Mouse (Mus musculus) embryo, embryonic 10 days (tissue): ENCODE results near the gene Exosc10.

Experiments
- DNase-seq: peaks from one replicate; pipeline ENCODE4 v3.0.0-alpha.2; 2015; ENCODE audit warnings: low spot score

Exosc10 gene

DNA sequence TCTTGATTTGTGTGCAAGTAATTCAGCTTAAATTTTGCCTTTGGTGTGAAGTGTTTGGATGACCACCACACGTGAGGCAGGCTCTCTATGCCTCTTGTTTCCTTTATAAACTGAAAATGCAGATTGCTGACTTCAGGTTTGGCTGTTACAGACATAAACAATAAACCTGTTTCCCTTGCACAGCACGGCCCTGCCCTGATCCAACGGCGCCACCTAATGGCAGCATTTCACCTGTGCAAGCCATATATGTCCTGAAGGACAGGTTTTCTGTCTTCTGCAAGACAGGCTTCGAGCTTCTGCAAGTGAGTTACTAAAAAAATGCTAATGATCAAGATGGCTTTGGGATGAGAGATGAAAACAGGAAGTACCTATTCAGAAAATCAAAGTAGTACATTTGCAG lies 49.5 kb downstream of the Exosc10 start:
- peak; percentile 85 for DNase-seq

DNA sequence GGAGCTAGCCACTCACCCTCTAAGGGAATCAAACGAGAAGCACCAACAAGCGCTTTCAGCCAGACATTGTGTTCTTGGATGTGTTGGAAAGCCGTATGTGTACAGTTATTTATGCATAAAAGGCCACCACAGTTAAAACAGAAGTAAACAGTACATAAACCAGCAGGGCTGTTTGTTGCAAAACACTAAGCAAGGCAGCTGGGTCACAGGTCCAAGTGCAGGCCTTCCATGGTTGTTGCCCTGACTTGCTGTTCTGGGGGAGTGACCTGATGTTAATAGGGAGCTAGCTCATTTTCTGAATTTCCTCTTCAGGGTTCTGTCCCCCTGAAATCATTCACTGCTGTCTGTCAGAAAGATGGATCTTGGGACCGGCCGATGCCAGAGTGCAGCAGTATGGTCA lies 51.6 kb downstream of the Exosc10 start:
- no peak for DNase-seq

DNA sequence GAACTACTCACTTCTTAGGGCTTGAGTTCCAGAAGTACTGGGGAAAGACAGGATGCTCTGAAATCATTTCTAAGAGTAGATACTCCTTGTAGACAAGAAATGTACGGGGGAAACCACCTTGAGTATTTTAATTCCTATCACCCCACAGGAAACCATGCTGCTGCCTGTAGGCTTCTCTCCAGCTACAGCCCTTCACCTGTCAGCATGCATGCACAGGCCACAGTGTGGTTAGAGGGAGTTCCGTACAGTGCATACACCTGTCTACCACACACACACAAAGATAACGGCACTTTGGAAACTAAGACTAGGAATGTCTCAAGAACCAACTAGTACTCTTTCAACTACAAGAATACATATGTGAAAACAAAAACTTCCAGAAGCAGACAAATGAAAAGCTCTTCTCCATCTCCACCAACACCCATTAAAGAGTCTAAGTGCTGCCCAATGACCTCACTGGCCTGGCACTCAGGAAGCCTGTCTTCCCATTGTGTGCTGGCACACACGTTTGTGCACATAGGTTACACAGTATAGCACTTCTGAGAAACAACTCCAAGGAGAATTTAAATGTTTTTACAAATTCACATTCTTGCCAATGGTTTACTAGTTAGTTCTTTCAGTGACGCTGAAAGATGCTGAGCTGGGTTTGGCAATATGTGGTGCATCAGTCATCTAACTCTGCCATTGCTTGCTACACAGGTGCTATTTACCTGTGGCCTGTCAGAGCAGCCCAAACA lies 52.6 kb downstream of the Exosc10 start:
- no peak for DNase-seq

DNA sequence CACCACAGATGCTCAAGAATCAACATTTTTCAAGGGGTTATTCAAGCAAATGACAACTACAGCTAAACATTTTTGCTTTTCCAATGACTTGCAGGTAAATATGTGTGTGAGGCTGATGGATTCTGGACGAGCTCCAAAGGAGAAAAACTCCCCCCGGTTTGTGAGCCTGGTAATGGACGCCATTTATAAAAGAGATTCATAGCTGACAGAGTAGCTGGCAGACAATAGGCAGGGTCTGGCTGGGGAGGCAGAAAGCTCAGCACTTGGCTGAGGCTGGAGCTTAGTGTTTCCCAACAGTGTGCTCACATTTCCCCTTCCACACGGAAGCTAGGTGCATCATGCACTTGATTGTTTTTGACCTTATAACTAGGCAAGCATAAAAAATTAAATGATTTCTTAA lies 54.3 kb downstream of the Exosc10 start:
- peak; percentile 3 for DNase-seq

DNA sequence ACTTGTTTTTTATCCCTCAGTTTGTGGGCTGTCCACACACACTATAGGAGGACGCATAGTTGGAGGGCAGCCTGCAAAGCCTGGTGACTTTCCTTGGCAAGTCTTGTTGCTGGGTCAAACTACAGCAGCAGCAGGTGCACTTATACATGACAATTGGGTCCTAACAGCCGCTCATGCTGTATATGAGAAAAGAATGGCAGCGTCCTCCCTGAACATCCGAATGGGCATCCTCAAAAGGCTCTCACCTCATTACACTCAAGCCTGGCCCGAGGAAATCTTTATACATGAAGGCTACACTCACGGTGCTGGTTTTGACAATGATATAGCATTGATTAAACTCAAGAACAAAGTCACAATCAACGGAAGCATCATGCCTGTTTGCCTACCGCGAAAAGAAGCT lies 55.5 kb downstream of the Exosc10 start:
- DNase-seq: no peak

DNA sequence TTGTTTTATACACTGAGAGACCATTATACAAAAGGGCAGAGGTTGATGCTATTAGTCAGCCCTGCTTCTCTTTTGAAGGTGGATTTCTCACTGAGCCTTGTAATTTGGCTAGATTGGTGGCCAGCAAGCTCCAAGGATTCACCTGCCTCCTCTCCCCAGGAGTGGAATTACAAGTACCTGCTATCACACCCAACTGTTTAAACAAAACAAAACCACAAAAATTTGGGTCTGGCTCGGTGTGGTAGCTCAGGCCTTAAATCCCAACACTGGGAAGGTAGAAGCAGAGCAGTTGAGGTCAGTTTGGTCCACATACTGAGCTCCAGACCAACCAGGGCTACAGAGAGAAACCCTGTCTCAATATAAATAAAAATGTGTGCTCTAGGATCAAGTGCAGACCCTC lies 61.6 kb downstream of the Exosc10 start:
- no peak for DNase-seq

- DNase-seq: no peak
These were observed 62.5 kb downstream of the Exosc10 start for GRCm38 (mm10) chr4:148620718-148621117.

- DNase-seq: no peak
These were observed 64.3 kb downstream of the Exosc10 start for GRCm38 (mm10) chr4:148622485-148622884.

DNA sequence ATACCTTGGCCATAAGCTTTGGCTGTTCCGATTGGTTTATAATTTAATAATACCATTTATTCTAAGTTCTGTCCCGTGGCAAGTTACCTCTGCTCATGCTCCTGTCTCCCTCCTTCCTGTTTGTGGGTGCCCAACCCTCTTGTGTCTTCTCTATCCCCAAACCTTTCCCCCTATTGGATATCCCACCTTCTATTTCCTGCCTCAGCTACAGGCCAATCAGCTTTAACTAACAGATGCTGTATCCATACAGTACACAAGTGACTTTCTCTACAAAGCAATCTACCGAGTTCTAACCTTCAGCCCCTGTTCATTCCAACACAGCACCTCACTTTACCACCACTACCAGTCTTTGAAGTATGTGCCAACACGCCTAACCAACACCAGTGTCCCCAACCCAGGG lies 65.4 kb downstream of the Exosc10 start:
- DNase-seq: no peak

- DNase-seq: no peak
These were observed 66.8 kb downstream of the Exosc10 start for GRCm38 (mm10) chr4:148625010-148625409.

DNA sequence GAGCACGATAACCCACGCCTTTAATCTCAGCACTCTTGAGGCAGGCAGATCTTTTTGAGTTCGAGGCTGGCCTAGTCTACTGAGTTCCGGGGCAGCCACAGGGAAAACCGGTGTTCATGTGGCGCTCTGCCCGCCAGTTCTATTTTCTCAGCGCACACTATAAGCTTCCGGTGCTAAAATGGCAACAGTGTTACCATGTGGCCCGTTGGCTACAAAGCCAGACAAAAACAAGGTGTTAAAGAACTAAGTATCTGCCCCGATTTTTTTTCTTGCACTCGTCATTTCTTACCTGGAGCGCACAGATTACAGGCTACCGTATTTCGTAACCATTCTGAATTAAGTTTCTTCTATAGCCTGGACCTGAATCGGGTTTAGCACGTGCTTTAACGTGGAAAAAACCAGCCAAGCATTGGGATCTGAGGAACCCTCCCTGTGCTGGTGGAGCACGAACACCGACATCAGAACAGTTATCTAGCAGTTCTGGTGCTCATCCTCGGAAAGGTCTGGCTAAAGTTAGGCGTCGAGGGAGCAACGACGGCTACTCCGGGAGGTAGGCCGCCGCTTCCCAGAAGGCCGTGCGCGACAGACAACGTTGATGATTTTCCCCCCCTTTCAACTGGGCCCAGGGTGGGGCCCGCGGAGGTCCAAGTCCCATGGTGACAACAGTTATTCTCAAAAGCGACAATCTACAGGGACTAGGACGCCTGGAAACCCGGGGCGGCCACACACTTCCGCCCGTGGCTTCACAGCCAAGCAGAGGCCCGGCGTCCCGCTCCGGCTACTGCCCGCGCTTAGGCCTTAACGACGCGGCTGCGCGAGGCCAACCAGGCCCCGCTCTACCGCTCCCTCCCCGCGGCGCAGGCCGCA lies 67.8 kb downstream of the Exosc10 start:
- DNase-seq: peak; percentile 70

DNA sequence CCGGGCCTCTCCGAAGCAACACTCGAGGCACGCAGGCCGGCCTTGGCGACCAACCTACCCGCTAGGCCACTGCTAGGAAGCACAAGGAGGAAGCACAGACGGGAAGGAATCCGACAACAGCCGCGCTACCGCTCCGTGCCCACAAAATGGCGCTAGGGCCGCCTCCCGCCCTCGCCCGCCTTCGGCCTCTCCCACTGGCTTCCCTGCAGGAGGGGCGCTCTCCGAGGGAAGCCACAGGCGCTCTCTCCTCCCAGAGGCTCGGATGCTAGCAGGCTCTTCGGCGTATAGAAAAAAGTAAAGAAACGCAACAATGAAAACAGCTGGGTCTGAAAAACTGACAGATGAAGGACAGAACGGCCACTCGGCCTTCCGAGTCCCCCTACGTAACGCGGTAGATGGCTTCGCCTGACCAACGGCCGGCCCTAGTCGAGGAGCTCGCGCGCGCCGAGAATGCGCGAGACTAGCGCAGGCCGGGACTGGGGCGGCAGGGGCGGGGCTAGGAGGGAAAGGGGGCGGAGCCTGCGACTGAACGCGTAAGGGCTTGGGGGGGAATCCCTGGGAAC lies 68.5 kb downstream of the Exosc10 start, which contains the start of gene Tardbp:
Tardbp (minus strand) TSS at position 397 of the 563 bp plus-strand sequence.
- DNase-seq: peak; percentile 96

DNA sequence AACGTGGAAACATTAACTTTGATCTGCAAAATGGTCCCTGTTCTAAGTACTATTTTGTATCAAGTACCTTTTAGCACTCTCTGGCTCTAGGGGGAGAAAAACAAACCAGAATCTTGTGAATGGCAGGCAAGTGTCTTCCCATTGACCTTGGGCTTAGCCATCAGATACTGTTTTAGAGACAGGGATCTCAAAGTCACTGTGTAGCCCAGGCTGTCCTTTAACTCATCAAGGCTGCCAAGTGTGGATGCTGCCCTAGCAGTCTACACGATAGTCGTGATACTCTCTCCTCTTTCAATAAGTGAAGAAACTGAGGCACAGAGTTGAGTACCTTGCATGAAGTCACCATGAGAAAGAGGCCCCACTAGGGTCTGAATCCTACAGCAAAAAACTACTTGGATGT lies 69.0 kb downstream of the Exosc10 start:
- no peak for DNase-seq
